Mouse (Mus musculus): ENCODE data around the gene Spint4. TPM values are rescaled to one million over a fixed set of nuclear protein-coding genes. Genes with fewer than 3 reads are reported as not detected.

Gene Spint4
- total and polyA plus RNA-seq, 2 experiments from 2014 or later = not detected

GRCm38 (mm10) chr2:164673987-164674386 is 24.3 kb upstream of the Spint4 start, which contains the start of gene Wfdc11:
Wfdc11 (minus strand) TSS chr2:164674087.
- no peak for TF ChIP-seq CTCF (IDR thresholded peaks at IDR 0.05; ENCODE audit: low read depth)
- TF ChIP-seq EP300 (IDR thresholded peaks at IDR 0.05; ENCODE audit: low read depth) = no peak
- Histone ChIP-seq H3K27ac (ENCODE audit: low read depth) (no peak within 1 kb of the TSS), H3K9me3 (replicated peaks; ENCODE audit: control insufficient read depth, low read length) (peaks cover 4% of the 10 kb centered on the region; the same call in 1 of the 2 replicates), H3K4me1 (ENCODE audit: control insufficient read depth, insufficient read depth) (no peaks in the 10 kb centered on the region), H3K4me2 (ENCODE audit: low read depth, low read length) (no peak within 1 kb of the TSS), H3K4me3 (ENCODE audit: low read depth, low read length) (no peak within 1 kb of the TSS), H3K27me3 (ENCODE audit: control insufficient read depth, insufficient read depth, low read length) (no peaks in the 10 kb centered on the region), H3K36me3 (replicated peaks; ENCODE audit: control insufficient read depth, insufficient read depth, low read length) (no peaks in the 10 kb centered on the region), H3K9ac (replicated peaks; ENCODE audit: low read depth, low read length) (no peak within 1 kb of the TSS)
- ATAC-seq (ENCODE audit: insufficient read depth, low read depth) = no peak
- DNase-seq (ENCODE audit: low spot score) = no peak
- 52% methylated on average over 7 of the region's 7 CpGs for WGBS

GRCm38 (mm10) chr2:164676103-164676502 is 22.2 kb upstream of the Spint4 start:
- TF ChIP-seq CTCF (IDR thresholded peaks at IDR 0.05; ENCODE audit: low read depth) (no peak), EP300 (IDR thresholded peaks at IDR 0.05; ENCODE audit: low read depth) (no peak)
- no peak overlapping the region for H3K4me2 ChIP-seq (ENCODE audit: low read depth, low read length)
- DNase-seq (ENCODE audit: low spot score) = no peak
- ATAC-seq (ENCODE audit: insufficient read depth, low read depth) = no peak
- no peaks in the 10 kb centered on the region for H3K36me3 ChIP-seq (replicated peaks; ENCODE audit: control insufficient read depth, insufficient read depth, low read length)
- H3K27me3 ChIP-seq (ENCODE audit: control insufficient read depth, insufficient read depth, low read length) = no peaks in the 10 kb centered on the region
- H3K9me3 ChIP-seq (replicated peaks; ENCODE audit: control insufficient read depth, low read length) = peaks cover 4% of the 10 kb centered on the region; the same call in 1 of the 2 replicates
- 78% methylated on average over 7 of the region's 7 CpGs for WGBS
- H3K27ac ChIP-seq (ENCODE audit: low read depth) = no peak overlapping the region
- no peak overlapping the region for H3K9ac ChIP-seq (replicated peaks; ENCODE audit: low read depth, low read length)
- H3K4me1 ChIP-seq (ENCODE audit: control insufficient read depth, insufficient read depth) = no peaks in the 10 kb centered on the region
- H3K4me3 ChIP-seq (ENCODE audit: low read depth, low read length) = no peak overlapping the region

- WGBS = 68% methylated on average over 16 of the region's 16 CpGs
- Histone ChIP-seq H3K4me1 (ENCODE audit: control insufficient read depth, insufficient read depth) (no peaks in the 10 kb centered on the region), H3K9ac (replicated peaks; ENCODE audit: low read depth, low read length) (no peak overlapping the region), H3K9me3 (replicated peaks; ENCODE audit: control insufficient read depth, low read length) (peaks cover 4% of the 10 kb centered on the region; the same call in 1 of the 2 replicates), H3K27ac (ENCODE audit: low read depth) (no peak overlapping the region), H3K4me2 (ENCODE audit: low read depth, low read length) (no peak overlapping the region), H3K4me3 (ENCODE audit: low read depth, low read length) (no peak overlapping the region), H3K36me3 (replicated peaks; ENCODE audit: control insufficient read depth, insufficient read depth, low read length) (no peaks in the 10 kb centered on the region), H3K27me3 (ENCODE audit: control insufficient read depth, insufficient read depth, low read length) (no peaks in the 10 kb centered on the region)
- no peak for DNase-seq (ENCODE audit: low spot score)
- no peak for TF ChIP-seq CTCF (IDR thresholded peaks at IDR 0.05; ENCODE audit: low read depth)
- TF ChIP-seq EP300 (IDR thresholded peaks at IDR 0.05; ENCODE audit: low read depth) = no peak
- no peak for ATAC-seq (ENCODE audit: insufficient read depth, low read depth)
These were observed 21.2 kb upstream of the Spint4 start for GRCm38 (mm10) chr2:164676916-164677685.

GRCm38 (mm10) chr2:164678848-164679625 is 19.3 kb upstream of the Spint4 start:
- DNase-seq (ENCODE audit: low spot score) = peak; percentile 83
- WGBS = 21% methylated on average over 19 of the region's 19 CpGs
- H3K27ac ChIP-seq (ENCODE audit: low read depth) = no peak overlapping the region
- H3K36me3 ChIP-seq (replicated peaks; ENCODE audit: control insufficient read depth, insufficient read depth, low read length) = no peaks in the 10 kb centered on the region
- no peaks in the 10 kb centered on the region for H3K4me1 ChIP-seq (ENCODE audit: control insufficient read depth, insufficient read depth)
- H3K9ac ChIP-seq (replicated peaks; ENCODE audit: low read depth, low read length) = no peak overlapping the region
- ATAC-seq (ENCODE audit: insufficient read depth, low read depth) = peak; percentile 87
- H3K4me2 ChIP-seq (ENCODE audit: low read depth, low read length) = peak overlapping the region; percentile 57
- H3K27me3 ChIP-seq (ENCODE audit: control insufficient read depth, insufficient read depth, low read length) = no peaks in the 10 kb centered on the region
- peak overlapping the region; percentile 32 for H3K4me3 ChIP-seq (ENCODE audit: low read depth, low read length)
- peaks cover 4% of the 10 kb centered on the region; the same call in 1 of the 2 replicates for H3K9me3 ChIP-seq (replicated peaks; ENCODE audit: control insufficient read depth, low read length)
- TF ChIP-seq EP300 (IDR thresholded peaks at IDR 0.05; ENCODE audit: low read depth) (no peak), CTCF (IDR thresholded peaks at IDR 0.05; ENCODE audit: low read depth) (peak; percentile 80)

- no peak overlapping the region for H3K4me3 ChIP-seq (ENCODE audit: low read depth, low read length)
- TF ChIP-seq EP300 (IDR thresholded peaks at IDR 0.05; ENCODE audit: low read depth) (no peak), CTCF (IDR thresholded peaks at IDR 0.05; ENCODE audit: low read depth) (no peak)
- ATAC-seq (ENCODE audit: insufficient read depth, low read depth) = no peak
- H3K4me2 ChIP-seq (ENCODE audit: low read depth, low read length) = no peak overlapping the region
- DNase-seq (ENCODE audit: low spot score) = no peak
- no peaks in the 10 kb centered on the region for H3K4me1 ChIP-seq (ENCODE audit: control insufficient read depth, insufficient read depth)
- WGBS = 60% methylated on average over 3 of the region's 3 CpGs
- no peaks in the 10 kb centered on the region for H3K36me3 ChIP-seq (replicated peaks; ENCODE audit: control insufficient read depth, insufficient read depth, low read length)
- no peak overlapping the region for H3K27ac ChIP-seq (ENCODE audit: low read depth)
- no peaks in the 10 kb centered on the region for H3K27me3 ChIP-seq (ENCODE audit: control insufficient read depth, insufficient read depth, low read length)
- peaks cover 4% of the 10 kb centered on the region; the same call in 1 of the 2 replicates for H3K9me3 ChIP-seq (replicated peaks; ENCODE audit: control insufficient read depth, low read length)
- no peak overlapping the region for H3K9ac ChIP-seq (replicated peaks; ENCODE audit: low read depth, low read length)
These were observed 18.4 kb upstream of the Spint4 start for GRCm38 (mm10) chr2:164679906-164680305.
